Mouse (Mus musculus): ENCODE results near the gene Cxcl12.

Gene Cxcl12

GRCm38 (mm10) chr6:117219911-117220481 lies 51.7 kb downstream of the Cxcl12 start:
- DNase-seq (ENCODE audit: low read depth, low spot score), result no peak

- no peak for DNase-seq (ENCODE audit: low read depth, low spot score)
Measured at GRCm38 (mm10) chr6:117220831-117221345, 52.6 kb downstream of the Cxcl12 start.
